Mouse (Mus musculus): ENCODE data around the gene Asrgl1. TPM values are rescaled to one million over a fixed set of nuclear protein-coding genes. Genes with fewer than 3 reads are reported as not detected.

Asrgl1 gene
- total and polyA plus RNA-seq, 3 experiments, result 15.6 to 36.2 (median 25.1) TPM

- 0 out of 4 replicates have a peak, but pooled peaks cover 0 to 3% of the 10 kb centered on the region in 2 experiments for H3K4me1 ChIP-seq (ENCODE audit: control insufficient read depth in 1 of 2, insufficient read depth in 2 of 2)
Observed at GRCm38 (mm10) chr19:9116268-9116667, 19.2 kb downstream of the Asrgl1 start.

GRCm38 (mm10) chr19:9112043-9112442 is 23.4 kb downstream of the Asrgl1 start:
- no peaks in the 10 kb centered on the region for H3K9me3 ChIP-seq (replicated peaks; ENCODE audit: low read length)
- H3K4me2 ChIP-seq (ENCODE audit: insufficient read depth, low read depth, poor library complexity, severe bottlenecking), result no peak overlapping the region
- dilution Hi-C loops (cut with MboI; ENCODE audit: extremely low pct_ligation_motif_present, extremely low pct_unique_long_range_greater_than_20kb, low sequenced_read_pairs) (no loop called here), in situ Hi-C loops (cut with MboI; ENCODE audit: low pct_ligation_motif_present, low pct_unique_long_range_greater_than_20kb, low sequenced_read_pairs) (loop anchor here (25.0 kb wide), 1 partner anchor 375 kb away; the partner anchor contains the start of genes 1700092M07Rik, Stx5a and Wdr74)
- H3K4me3 ChIP-seq (replicated peaks in 1 of 3; ENCODE audit: low read depth in 2 of 3, low read length in 2 of 3, poor library complexity in 1 of 3), result no peak overlapping the region
- no peak for DNase-seq (ENCODE audit: extremely low read depth)
- H3K27ac ChIP-seq (ENCODE audit: insufficient read depth, low read depth), result no peak overlapping the region
- peaks cover 0 to 20% of the 10 kb centered on the region in 2 experiments; a peak in 2 of 4 replicates for H3K4me1 ChIP-seq (ENCODE audit: control insufficient read depth in 1 of 2, insufficient read depth in 2 of 2)
- peaks cover 34 to 56% of the 10 kb centered on the region in 2 experiments for H3K36me3 ChIP-seq (replicated peaks in 1 of 2; ENCODE audit: control insufficient read depth in 1 of 2, insufficient read depth in 1 of 2, low read length in 1 of 2)
- TF ChIP-seq MEF2A (IDR thresholded peaks at IDR 0.05; ENCODE audit: borderline replicate concordance, low read depth, low read length), result no peak
- no peak for TF ChIP-seq BHLHE40 (IDR thresholded peaks at IDR 0.05; ENCODE audit: low read depth, low read length)
- TF ChIP-seq SMC3 (IDR thresholded peaks at IDR 0.05; ENCODE audit: low read depth, low read length), result no peak
- H3K27me3 ChIP-seq (replicated peaks), result no peaks in the 10 kb centered on the region
- H3K79me2 ChIP-seq (replicated peaks; ENCODE audit: control insufficient read depth, extremely low read depth, insufficient read depth, poor library complexity, severe bottlenecking), result no peaks in the 10 kb centered on the region
- H3K9ac ChIP-seq (ENCODE audit: insufficient read depth, low read depth), result no peak overlapping the region

More at GRCm38 (mm10) chr19:9116268-9116667, 19.2 kb downstream of the Asrgl1 start:
- dilution Hi-C loops (cut with MboI; ENCODE audit: extremely low pct_ligation_motif_present, extremely low pct_unique_long_range_greater_than_20kb, low sequenced_read_pairs), result no loop called here
- no peak overlapping the region for H3K9ac ChIP-seq (ENCODE audit: insufficient read depth, low read depth)
- DNase-seq (ENCODE audit: extremely low read depth), result no peak
- TF ChIP-seq ETS1 (conservative IDR thresholded peaks at IDR 0.05; ENCODE audit: low read depth, low read length), result no peak
- TF ChIP-seq EP300 (IDR thresholded peaks at IDR 0.05; ENCODE audit: low read length), result no peak
- TF ChIP-seq E2F4 (IDR thresholded peaks at IDR 0.05; ENCODE audit: insufficient replicate concordance, low read depth, low read length), result no peak
- TF ChIP-seq TBP (conservative IDR thresholded peaks at IDR 0.05; ENCODE audit: low read depth, low read length), result no peak
- TF ChIP-seq UBTF (IDR thresholded peaks at IDR 0.05; ENCODE audit: low read depth, low read length), result no peak
- TF ChIP-seq IRF4 (IDR thresholded peaks at IDR 0.05; ENCODE audit: low read depth, low read length), result no peak
- TF ChIP-seq MAX (IDR thresholded peaks at IDR 0.05; ENCODE audit: low read length), result no peak
- no peak for TF ChIP-seq KAT2A (IDR thresholded peaks at IDR 0.05; ENCODE audit: insufficient replicate concordance, low read length)
- no peak for TF ChIP-seq MAZ (IDR thresholded peaks at IDR 0.05; ENCODE audit: low read depth, low read length)
- H3K9me3 ChIP-seq (replicated peaks; ENCODE audit: low read length), result no peaks in the 10 kb centered on the region
- in situ Hi-C loops (cut with MboI; ENCODE audit: low pct_ligation_motif_present, low pct_unique_long_range_greater_than_20kb, low sequenced_read_pairs), result loop anchor here (25.0 kb wide), 1 partner anchor 379 kb away; the partner anchor contains the start of genes 1700092M07Rik, Stx5a and Wdr74
- H3K27me3 ChIP-seq (replicated peaks), result no peaks in the 10 kb centered on the region
- peaks cover 48 to 75% of the 10 kb centered on the region in 2 experiments for H3K36me3 ChIP-seq (replicated peaks in 1 of 2; ENCODE audit: control insufficient read depth in 1 of 2, insufficient read depth in 1 of 2, low read length in 1 of 2)
- no peak overlapping the region for H3K4me2 ChIP-seq (ENCODE audit: insufficient read depth, low read depth, poor library complexity, severe bottlenecking)
- no peak overlapping the region for H3K27ac ChIP-seq (ENCODE audit: insufficient read depth, low read depth)
- no peaks in the 10 kb centered on the region for H3K79me2 ChIP-seq (replicated peaks; ENCODE audit: control insufficient read depth, extremely low read depth, insufficient read depth, poor library complexity, severe bottlenecking)
- H3K4me3 ChIP-seq (replicated peaks in 1 of 3; ENCODE audit: low read depth in 2 of 3, low read length in 2 of 3, poor library complexity in 1 of 3), result no peak overlapping the region

All from CH12.LX (cell line).